Mouse (Mus musculus) left cerebral cortex, adult 18-20 months (tissue): ENCODE measurements around the gene Cldn34c2. TPM values are rescaled to one million over a fixed set of nuclear protein-coding genes. Genes with fewer than 3 reads are reported as not detected.
"Not testable (repeated sequence)": the region's sequence is repeated elsewhere in the genome, so short reads cannot be mapped to it uniquely, and the experiment has no call there.

ENCODE experiments used
- DNase-seq, 2 experiments: peaks; one replicate each; pipeline ENCODE4 v3.0.0; 2021 to 2022; ENCODE audit warnings: low spot score in 2 of 2, mixed read lengths in 1 of 2
- long read RNA-seq, 2 experiments: library from polyadenylated mRNA; stranded (forward); transcript quantifications; one replicate each; pipeline ENCODE4 v2.0.0; 2021
- total RNA-seq, 2 experiments: library from RNA; stranded (reverse); gene quantifications; 2 replicates each; pipeline ENCODE4 v1.2.3; 2021

Cldn34c2 gene
- not detected for total RNA-seq
- long read RNA-seq, experiment 1 = 0 reads
- long read RNA-seq, experiment 2 = 0 reads

DNA sequence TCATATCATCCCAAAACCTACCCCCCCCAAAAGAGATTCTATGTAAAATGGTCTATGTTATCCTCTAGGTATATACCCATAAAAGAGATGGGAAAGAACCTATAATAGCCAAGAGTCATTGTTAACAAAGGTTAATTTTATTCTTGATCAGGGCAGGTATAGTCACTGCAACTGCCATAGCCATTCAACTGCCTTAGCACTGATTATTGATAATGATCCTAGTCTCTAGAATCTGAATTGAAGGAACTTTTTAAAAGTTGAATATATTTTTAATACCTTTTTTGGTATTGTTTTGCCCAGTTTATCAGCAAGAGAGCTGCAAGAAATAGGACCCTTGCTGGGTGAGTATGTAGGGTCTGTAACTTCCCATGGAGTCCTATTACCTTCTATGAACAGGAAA, at the start of gene Cldn34c2:
Gene Cldn34c2, plus strand, starts transcription at position 301 of the 400 bp plus-strand sequence.
- DNase-seq = not testable (repeated sequence)

DNA sequence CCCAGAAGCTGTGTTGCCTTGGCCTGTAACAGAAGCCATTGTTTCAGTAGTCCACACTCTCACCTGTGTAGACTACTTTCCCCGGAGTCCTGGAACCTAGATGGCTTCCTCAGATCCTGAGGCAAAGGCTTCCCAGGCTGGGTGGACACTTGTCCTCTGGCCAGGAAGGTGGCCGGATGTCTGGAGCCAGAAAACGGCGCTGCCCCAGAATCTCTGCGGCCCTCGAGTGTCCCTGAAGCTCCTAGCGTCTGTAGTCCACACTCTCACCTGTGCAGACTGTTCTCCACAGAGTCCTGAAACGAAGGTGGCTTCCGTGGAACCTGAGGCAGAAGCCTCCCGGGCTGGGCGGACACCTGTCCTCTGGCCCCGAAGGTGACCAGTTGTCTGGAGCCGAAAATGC, 30.1 kb upstream of the Cldn34c2 start:
- DNase-seq = peak in 1 of 2 experiments; percentile 1

DNA sequence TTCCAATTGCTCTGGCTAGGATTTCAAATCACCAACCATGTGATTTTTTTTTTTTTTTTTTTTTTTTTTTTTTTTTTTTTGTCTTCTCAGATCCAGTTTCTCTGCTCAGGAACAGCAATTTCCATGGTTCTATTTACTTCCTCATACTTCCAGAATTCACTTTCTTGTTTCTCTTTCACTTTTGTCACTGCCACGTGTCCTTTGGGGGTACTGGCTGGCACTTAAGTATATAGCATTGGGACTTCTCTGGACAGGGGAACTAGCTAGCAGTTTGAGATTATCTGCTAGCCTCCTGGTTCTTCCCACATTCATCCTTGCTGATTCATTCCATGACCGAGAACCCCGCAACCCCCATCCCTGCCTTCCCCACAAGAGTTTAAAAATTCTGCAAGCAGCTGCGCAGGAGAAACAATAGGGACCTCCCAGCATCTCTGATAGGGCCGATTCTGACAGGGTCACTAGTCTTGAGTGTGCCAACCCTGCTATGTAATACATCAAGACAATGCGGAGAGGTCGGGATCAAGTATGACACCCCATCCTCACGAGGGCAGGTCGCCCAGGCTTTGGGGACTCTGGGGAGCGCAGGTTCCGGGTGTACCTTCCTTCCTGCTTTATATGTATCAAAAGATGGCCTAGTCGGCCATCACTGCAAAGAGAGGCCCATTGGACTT, 30.8 kb downstream of the Cldn34c2 start:
- DNase-seq = not testable (repeated sequence)

Other genes starting within 250 kb of the Cldn34c2 start
- gene Gm17467, start 123.1 kb downstream of the Cldn34c2 start, total RNA-seq = not detected
- gene Cldn34c3, start 212.0 kb downstream of the Cldn34c2 start, total RNA-seq = not detected